Mouse (Mus musculus) cortical plate, adult 2 months (tissue): ENCODE data around the gene Dlg2. TPM values are rescaled to one million over a fixed set of nuclear protein-coding genes. Genes with fewer than 3 reads are reported as not detected.

Experiments used
- H3K27ac ChIP-seq: fragments of 200-500 bp; 2 replicates; pipeline ENCODE4 v1.5.1; 2012; ENCODE audit warnings: low read length, control low read depth, inconsistent platforms; ENCODE audit not compliant: insufficient read depth
- H3K4me1 ChIP-seq: fragments of 200-500 bp; 2 replicates; pipeline ENCODE4 v1.6.1; 2011; ENCODE audit warnings: low read length; ENCODE audit not compliant: control insufficient read depth, insufficient read depth
- H3K4me3 ChIP-seq: fragments of 200-500 bp; 2 replicates; pipeline ENCODE4 v1.5.1; 2011; ENCODE audit warnings: mild to moderate bottlenecking, low read length, control low read depth; ENCODE audit not compliant: insufficient read depth
- CTCF ChIP-seq: fragments of 200-500 bp; IDR thresholded peaks from 2 replicates; pipeline ENCODE4 v1.5.1; 2011; ENCODE audit warnings: mild to moderate bottlenecking, control low read depth, low read length; ENCODE audit not compliant: insufficient read depth; ENCODE audit errors: extremely low read depth
- POLR2A ChIP-seq: fragments of 200-500 bp; IDR thresholded peaks from 2 replicates; pipeline ENCODE4 v1.6.1; 2011; ENCODE audit warnings: mild to moderate bottlenecking, low read length, control low read depth; ENCODE audit not compliant: insufficient read depth; ENCODE audit errors: extremely low read depth
- polyA plus RNA-seq: library from polyadenylated mRNA; depleted of rRNA; stranded (reverse); fragments of >200 nt; gene quantifications from 2 replicates; pipeline ENCODE4 v1.2.3, GENCODE M21; 2012; rRNA removed

The Dlg2 gene
- polyA plus RNA-seq, 1 experiment, result 139 TPM

GRCm38 (mm10) chr7:92464290-92464689 lies 1987.8 kb downstream of the Dlg2 start:
- no peak overlapping the region for H3K4me3 ChIP-seq
- no peak for TF ChIP-seq POLR2A
- no peak for TF ChIP-seq CTCF
- H3K4me1 ChIP-seq, result no peaks in the 10 kb centered on the region
- no peak overlapping the region for H3K27ac ChIP-seq

- TF ChIP-seq CTCF (no peak), POLR2A (no peak)
- Histone ChIP-seq H3K27ac (no peak overlapping the region), H3K4me1 (peaks cover 2% of the 10 kb centered on the region; the same call in 1 of the 2 replicates), H3K4me3 (no peak overlapping the region)
Measured at GRCm38 (mm10) chr7:92479143-92479542, 2002.7 kb downstream of the Dlg2 start.

- no peak overlapping the region for H3K4me3 ChIP-seq
- no peak for TF ChIP-seq POLR2A
- no peak for TF ChIP-seq CTCF
- H3K27ac ChIP-seq, result no peak overlapping the region
- H3K4me1 ChIP-seq, result peaks cover 2% of the 10 kb centered on the region; the same call in 1 of the 2 replicates
Measured at GRCm38 (mm10) chr7:92479748-92480147, 2003.3 kb downstream of the Dlg2 start.

GRCm38 (mm10) chr7:92483346-92483745 lies 2006.9 kb downstream of the Dlg2 start:
- Histone ChIP-seq H3K4me1 (no peaks in the 10 kb centered on the region), H3K27ac (no peak overlapping the region), H3K4me3 (no peak overlapping the region)
- no peak for TF ChIP-seq POLR2A
- TF ChIP-seq CTCF, result no peak

GRCm38 (mm10) chr7:92485881-92486710 lies 2009.6 kb downstream of the Dlg2 start:
- H3K4me1 ChIP-seq, result no peaks in the 10 kb centered on the region
- no peak overlapping the region for H3K4me3 ChIP-seq
- H3K27ac ChIP-seq, result no peak overlapping the region
- TF ChIP-seq CTCF (no peak), POLR2A (no peak)

- Histone ChIP-seq H3K4me1 (no peaks in the 10 kb centered on the region), H3K27ac (no peak overlapping the region), H3K4me3 (no peak overlapping the region)
- no peak for TF ChIP-seq POLR2A
- TF ChIP-seq CTCF, result no peak
Measured at GRCm38 (mm10) chr7:92486878-92487277, 2010.4 kb downstream of the Dlg2 start.

- TF ChIP-seq CTCF (no peak), POLR2A (no peak)
- no peaks in the 10 kb centered on the region for H3K4me1 ChIP-seq
- no peak overlapping the region for H3K4me3 ChIP-seq
- H3K27ac ChIP-seq, result no peak overlapping the region
Measured at GRCm38 (mm10) chr7:92492262-92492661, 2015.8 kb downstream of the Dlg2 start.

GRCm38 (mm10) chr7:92493521-92493920 lies 2017.0 kb downstream of the Dlg2 start:
- Histone ChIP-seq H3K4me3 (no peak overlapping the region), H3K27ac (no peak overlapping the region), H3K4me1 (no peaks in the 10 kb centered on the region)
- TF ChIP-seq POLR2A (no peak), CTCF (no peak)

Other genes with a start within 250 kb of the Dlg2 start
- not detected in 2 replicates for gene Ccdc83, start 210.9 kb upstream of the Dlg2 start, polyA plus RNA-seq
- gene Sytl2, start 174.4 kb upstream of the Dlg2 start, polyA plus RNA-seq, result 119 and 134 TPM in 2 replicates
- gene Ccdc89, start 50.1 kb upstream of the Dlg2 start, polyA plus RNA-seq, result 0.81 and 0.93 TPM in 2 replicates
- 103 and 120 TPM in 2 replicates for gene Crebzf, start 33.9 kb upstream of the Dlg2 start, polyA plus RNA-seq
- gene Tmem126a, start 19.4 kb upstream of the Dlg2 start, polyA plus RNA-seq, result 39.7 and 42.8 TPM in 2 replicates
- 24.9 and 26.4 TPM in 2 replicates for gene Tmem126b, start 671 bp upstream of the Dlg2 start, polyA plus RNA-seq